Mouse (Mus musculus): ENCODE measurements around the gene Iqcf4. TPM values are rescaled to one million over a fixed set of nuclear protein-coding genes. Genes with fewer than 3 reads are reported as not detected.
"Not testable (repeated sequence)": the region's sequence is repeated elsewhere in the genome, so short reads cannot be mapped to it uniquely, and the experiment has no call there.

The Iqcf4 gene
- total RNA-seq (2021) = not detected
- long read RNA-seq = 0 reads

DNA sequence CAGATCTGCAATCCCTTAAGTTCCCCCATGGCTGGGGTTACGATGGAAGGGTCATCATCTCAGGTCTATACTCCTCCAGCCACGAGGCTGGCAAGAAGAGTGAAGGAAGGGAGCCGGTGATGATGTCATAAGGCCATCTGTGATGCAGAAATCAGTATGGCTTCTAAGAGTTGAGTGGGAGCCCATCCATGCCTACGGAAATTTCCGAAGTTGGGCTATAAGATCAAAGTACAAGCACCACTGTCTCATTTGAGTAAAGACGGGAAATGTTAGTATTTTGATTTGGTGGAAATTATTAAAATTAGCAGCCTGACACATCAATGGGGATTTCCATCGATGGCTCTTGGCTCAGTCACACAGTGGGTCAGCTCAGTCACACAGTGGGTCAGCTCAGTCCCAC, at the start of gene Iqcf4:
Iqcf4 (minus strand) TSS at position 101 of the 400 bp plus-strand sequence.
- no peak for DNase-seq (ENCODE audit: low spot score in 2 of 2)

DNA sequence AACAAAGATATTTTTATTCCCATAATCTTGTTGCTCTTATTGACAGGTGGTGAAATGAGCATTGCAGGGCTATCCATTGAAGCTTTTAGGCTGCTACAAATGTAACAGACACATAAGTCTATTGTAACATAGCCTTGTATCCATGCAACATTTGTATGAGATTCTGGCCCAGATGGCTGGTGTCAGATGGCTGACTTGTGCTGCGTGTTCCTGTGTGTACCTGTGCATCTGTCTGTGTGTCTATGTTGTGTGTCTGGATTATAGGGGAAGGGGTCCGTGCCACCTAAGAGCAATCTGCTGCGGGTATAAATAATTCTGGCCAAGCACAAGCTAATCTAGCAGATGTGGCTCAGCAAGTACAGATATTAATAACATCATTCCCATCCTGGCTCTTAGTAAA, 46.7 kb upstream of the Iqcf4 start:
- DNase-seq (ENCODE audit: low spot score in 2 of 2) = peak; percentile 81 to 93

DNA sequence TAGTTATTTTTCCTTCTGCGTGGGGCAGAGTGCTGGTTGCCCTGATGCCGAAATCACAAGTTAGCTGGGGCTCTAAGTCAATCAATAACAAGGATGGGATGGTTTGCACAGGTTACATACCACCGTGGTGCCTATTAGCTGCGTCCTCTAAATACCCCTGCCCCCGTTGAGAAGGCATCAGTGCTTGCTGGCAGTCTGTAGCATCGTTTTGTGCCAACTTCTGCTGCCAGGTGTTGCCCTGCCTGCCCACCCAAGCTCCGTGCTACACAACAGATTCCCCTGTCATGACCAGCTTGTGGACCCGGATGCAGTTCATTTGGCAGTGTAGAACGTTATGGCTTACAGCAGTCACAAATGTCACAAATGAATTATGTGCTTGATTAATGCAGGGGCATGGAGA, 45.5 kb upstream of the Iqcf4 start:
- DNase-seq (ENCODE audit: low spot score in 2 of 2) = no peak

DNA sequence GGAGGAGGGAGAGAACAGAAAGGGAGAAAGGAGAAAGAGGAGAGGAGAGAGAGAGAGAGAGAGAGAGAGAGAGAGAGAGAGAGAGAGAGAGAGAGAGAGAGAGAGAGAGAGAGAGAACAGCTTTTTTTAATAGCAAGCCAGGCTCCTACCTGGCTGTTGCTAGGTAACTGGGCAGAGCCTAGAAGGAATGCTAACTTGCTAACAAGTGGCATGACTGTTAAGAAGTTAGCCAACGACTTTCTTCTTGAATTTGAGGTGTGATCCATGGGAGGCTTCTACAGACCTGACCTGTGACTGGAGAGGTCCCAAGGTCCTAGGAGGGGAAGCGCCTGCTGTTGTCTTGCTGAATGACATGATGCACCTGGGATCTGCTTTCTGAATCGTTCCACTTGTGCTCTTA, 43.8 kb upstream of the Iqcf4 start:
- no peak for DNase-seq (ENCODE audit: low spot score in 2 of 2)

DNA sequence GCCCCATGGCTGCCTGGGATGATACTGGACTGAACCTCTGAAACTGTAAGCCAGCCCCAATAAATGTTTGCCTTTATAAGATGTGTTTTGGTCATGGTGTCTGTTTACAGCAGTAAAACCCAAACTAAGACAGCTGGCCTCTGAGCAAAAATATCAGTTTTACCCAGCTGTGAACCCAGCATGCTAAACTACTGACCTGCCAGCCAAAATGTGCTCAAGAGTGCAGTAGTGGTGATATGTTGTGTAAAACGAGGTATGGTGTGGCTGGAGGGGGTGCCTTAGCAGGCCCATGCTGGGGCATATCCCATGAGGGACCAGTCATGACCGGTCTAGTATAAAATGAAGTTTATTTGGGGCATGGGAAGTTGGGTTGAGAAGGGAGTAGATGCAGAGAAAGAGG, 43.2 kb upstream of the Iqcf4 start:
- DNase-seq (ENCODE audit: low spot score in 2 of 2) = no peak

DNA sequence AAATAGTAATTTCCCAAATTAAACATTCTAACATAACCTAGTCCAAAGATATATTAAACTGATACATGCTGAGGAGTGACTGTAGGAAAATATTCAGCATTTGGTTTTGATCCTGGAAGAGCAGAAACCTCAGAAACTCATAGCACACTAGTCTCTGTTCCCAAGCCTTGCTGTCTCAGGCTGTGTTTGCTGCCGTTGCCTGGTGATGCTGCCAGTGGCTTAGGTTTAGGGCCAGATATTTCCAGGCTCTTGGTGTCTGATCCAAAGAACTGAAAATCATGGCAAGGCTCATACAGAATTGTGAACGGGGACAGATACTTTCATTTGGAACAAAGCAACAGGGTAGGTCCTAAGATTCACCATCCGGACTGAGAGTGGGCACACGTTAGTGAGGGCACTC, 39.9 kb upstream of the Iqcf4 start:
- peak in 1 of 2 experiments; percentile 41 for DNase-seq (ENCODE audit: low spot score in 2 of 2)

- peak; percentile 53 to 79 for DNase-seq (ENCODE audit: low spot score in 2 of 2)
Observed at GRCm38 (mm10) chr9:106600546-106600945, 29.8 kb upstream of the Iqcf4 start.

GRCm38 (mm10) chr9:106598466-106598865, 27.7 kb upstream of the Iqcf4 start:
- DNase-seq (ENCODE audit: low spot score in 2 of 2) = no peak

- DNase-seq (ENCODE audit: low spot score in 2 of 2) = no peak
Observed at GRCm38 (mm10) chr9:106595836-106596235, 25.0 kb upstream of the Iqcf4 start.

- DNase-seq (ENCODE audit: low spot score in 2 of 2) = not testable (repeated sequence)
Observed at GRCm38 (mm10) chr9:106595402-106595801, 24.6 kb upstream of the Iqcf4 start.

DNA sequence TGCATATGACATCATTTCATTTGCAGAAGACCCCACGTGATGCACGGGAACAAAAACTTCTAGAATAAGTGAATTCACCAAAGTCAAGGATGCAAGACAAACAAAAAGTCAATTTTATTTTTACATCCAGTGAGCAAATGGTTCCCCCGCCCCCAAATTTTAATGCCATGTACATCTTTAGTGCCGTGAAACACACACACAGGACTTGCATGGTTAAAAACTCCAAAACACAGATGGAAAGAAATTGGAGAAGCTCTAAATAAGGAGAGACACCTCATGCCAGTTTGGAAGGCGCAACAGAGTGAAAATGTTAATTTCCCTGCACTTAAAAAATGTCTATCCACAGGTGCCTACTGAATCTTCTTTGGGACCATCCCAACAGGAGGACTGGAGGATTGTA, 21.4 kb upstream of the Iqcf4 start:
- DNase-seq (ENCODE audit: low spot score in 2 of 2) = no peak

- DNase-seq (ENCODE audit: low spot score in 2 of 2) = no peak
Observed at GRCm38 (mm10) chr9:106582552-106582951, 11.8 kb upstream of the Iqcf4 start.

- peak in 1 of 2 experiments; percentile 45 for DNase-seq (ENCODE audit: low spot score in 2 of 2)
Observed at GRCm38 (mm10) chr9:106580016-106580415, 9.2 kb upstream of the Iqcf4 start.

GRCm38 (mm10) chr9:106576112-106576511, 5.3 kb upstream of the Iqcf4 start:
- DNase-seq (ENCODE audit: low spot score in 2 of 2) = no peak

GRCm38 (mm10) chr9:106573366-106573765, 2.6 kb upstream of the Iqcf4 start:
- no peak for DNase-seq (ENCODE audit: low spot score in 2 of 2)

DNA sequence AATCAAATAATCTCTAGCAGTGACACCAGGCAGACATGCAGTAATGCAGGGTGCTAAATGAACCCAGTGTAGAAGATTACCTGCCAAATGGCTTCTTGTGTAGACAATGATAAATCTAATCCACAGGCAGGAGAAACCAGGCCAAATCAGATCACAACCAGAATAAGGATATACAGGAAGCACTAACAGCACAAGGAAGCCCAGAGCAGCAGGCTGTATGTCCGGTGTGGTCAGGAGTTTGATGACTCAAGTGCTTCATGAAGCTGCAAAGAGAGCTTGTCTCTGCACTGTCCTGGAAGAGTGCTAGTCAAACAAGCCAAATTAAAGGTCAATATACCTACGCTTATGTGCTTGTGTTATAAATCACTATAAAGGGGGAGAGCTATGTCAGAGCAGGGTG, 1.4 kb upstream of the Iqcf4 start:
- no peak for DNase-seq (ENCODE audit: low spot score in 2 of 2)

- DNase-seq (ENCODE audit: low spot score in 2 of 2) = no peak
Observed at GRCm38 (mm10) chr9:106566437-106566836, 4.4 kb downstream of the Iqcf4 start.

DNA sequence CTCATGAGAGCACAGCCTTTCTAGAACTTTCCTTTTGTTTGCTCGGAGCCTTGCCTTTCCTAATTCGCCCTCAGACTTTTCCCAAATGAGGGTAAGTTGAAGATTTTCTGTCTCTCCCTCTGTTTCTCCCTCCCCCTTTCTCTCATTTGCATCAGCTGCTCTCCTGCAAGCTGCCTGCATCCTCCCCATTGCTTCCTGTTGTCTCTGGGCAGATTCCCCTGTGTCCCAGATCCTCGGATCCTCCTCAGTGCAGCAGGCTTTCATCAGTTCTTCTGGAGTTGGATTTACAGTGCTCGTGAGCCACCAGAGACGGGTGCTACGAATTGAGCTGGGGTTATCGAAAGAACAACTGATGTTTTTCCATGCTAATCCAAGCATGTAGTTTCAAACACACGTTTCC, 6.8 kb downstream of the Iqcf4 start:
- DNase-seq (ENCODE audit: low spot score in 2 of 2) = peak in 1 of 2 experiments; percentile 30

DNA sequence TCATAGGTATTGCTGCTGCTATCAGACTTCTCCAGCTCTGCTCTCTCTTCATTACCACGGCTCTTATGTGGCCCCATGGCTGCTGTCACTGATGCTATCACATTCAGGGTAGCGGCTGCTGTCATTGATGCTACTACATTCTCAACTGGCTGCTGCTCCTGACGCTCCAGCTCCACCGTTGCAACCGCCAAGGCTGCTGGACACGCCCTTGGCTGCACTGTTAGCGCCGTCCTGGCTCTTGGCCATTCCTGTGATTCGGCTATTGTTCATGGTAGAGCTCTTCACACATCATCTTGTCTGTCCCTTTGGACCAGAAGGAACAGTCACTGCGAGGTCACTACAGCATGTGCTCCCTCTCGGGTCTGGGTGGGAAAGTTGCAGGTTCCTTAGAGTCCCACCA, 8.5 kb downstream of the Iqcf4 start:
- DNase-seq (ENCODE audit: low spot score in 2 of 2) = no peak

GRCm38 (mm10) chr9:106561531-106561930, 9.3 kb downstream of the Iqcf4 start, which contains the start of gene Iqcf3:
Gene Iqcf3 (minus strand): TSS chr9:106561631.
- DNase-seq (ENCODE audit: low spot score in 2 of 2) = no peak

- DNase-seq (ENCODE audit: low spot score in 2 of 2) = peak; percentile 1 to 37
Observed at GRCm38 (mm10) chr9:106534975-106535374, 35.8 kb downstream of the Iqcf4 start.

- no peak for DNase-seq (ENCODE audit: low spot score in 2 of 2)
Observed at GRCm38 (mm10) chr9:106534296-106534695, 36.5 kb downstream of the Iqcf4 start.

DNA sequence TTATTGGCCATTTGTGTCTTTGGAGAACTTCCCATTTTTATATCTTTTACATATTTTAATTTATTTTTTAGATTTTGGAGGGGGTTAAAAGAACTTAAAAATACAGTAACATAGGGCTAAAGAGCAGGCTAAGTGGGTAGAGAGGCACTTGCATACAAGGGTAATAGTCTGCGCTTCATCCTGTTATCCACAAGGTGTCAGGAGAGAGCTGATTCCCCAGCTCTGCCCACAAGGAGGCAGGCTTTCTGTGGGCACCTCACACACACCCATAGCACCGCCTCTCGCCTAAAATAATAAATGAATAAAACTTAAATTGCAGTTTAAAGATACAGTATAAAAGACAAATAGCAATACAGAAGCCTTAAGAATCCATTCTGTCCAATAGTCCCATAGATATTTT, 39.0 kb downstream of the Iqcf4 start:
- peak; percentile 18 to 58 for DNase-seq (ENCODE audit: low spot score in 2 of 2)

GRCm38 (mm10) chr9:106519909-106520308, 50.9 kb downstream of the Iqcf4 start:
- DNase-seq (ENCODE audit: low spot score in 2 of 2) = no peak
